Mouse (Mus musculus) midbrain, postnatal 0 days (tissue): ENCODE measurements around the gene Notch4. TPM values are rescaled to one million over a fixed set of nuclear protein-coding genes. Genes with fewer than 3 reads are reported as not detected.

Experiments used
- ATAC-seq: fragments of 200-750 bp; cut with Nextera tagmentation; 2 replicates; pipeline ENCODE4 v1.8.0; 2017; ENCODE audit warnings: moderate number of reproducible peaks, mild to moderate bottlenecking, moderate TSS enrichment, moderate library complexity; ENCODE audit not compliant: low FRiP score
- DNase-seq: peaks from one replicate; pipeline ENCODE4 v3.0.0-alpha.2; 2015; ENCODE audit warnings: low spot score
- H3K27ac ChIP-seq: fragments of 300-500 bp; sonication (generic); 2 replicates; pipeline ENCODE4 v1.5.1; 2014; ENCODE audit warnings: low read depth, mild to moderate bottlenecking, low read length, mixed read lengths
- H3K27me3 ChIP-seq: fragments of 300-500 bp; sonication (generic); 2 replicates; pipeline ENCODE4 v1.6.1; 2014; ENCODE audit warnings: low read length, control low read depth, mixed read lengths; ENCODE audit not compliant: insufficient read depth
- H3K36me3 ChIP-seq: fragments of 300-500 bp; sonication (generic); 2 replicates; pipeline ENCODE4 v1.6.1; 2014; ENCODE audit warnings: low read length, control low read depth, mixed read lengths; ENCODE audit not compliant: insufficient read depth
- H3K4me1 ChIP-seq: fragments of 300-500 bp; sonication (generic); 2 replicates; pipeline ENCODE4 v1.6.1; 2014; ENCODE audit warnings: mild to moderate bottlenecking, control low read depth, antibody characterized with exemption, low read length, mixed read lengths; ENCODE audit not compliant: insufficient read depth
- H3K4me2 ChIP-seq: fragments of 300-500 bp; sonication (generic); 2 replicates; pipeline ENCODE4 v1.6.1; 2014; ENCODE audit warnings: low read depth, mild to moderate bottlenecking, low read length, mixed read lengths; ENCODE audit not compliant: poor library complexity, severe bottlenecking
- H3K4me3 ChIP-seq: fragments of 300-500 bp; sonication (generic); 2 replicates; pipeline ENCODE4 v1.5.1; 2014; ENCODE audit warnings: low read depth, mild to moderate bottlenecking, low read length, moderate library complexity
- H3K9ac ChIP-seq: fragments of 300-500 bp; sonication (generic); replicated peaks from 2 replicates; pipeline ENCODE4 v1.6.1; 2014; ENCODE audit warnings: mild to moderate bottlenecking, low read length, moderate library complexity, mixed read lengths; ENCODE audit not compliant: poor library complexity, severe bottlenecking
- H3K9me3 ChIP-seq: fragments of 300-500 bp; sonication (generic); 2 replicates; pipeline ENCODE4 v1.6.1; 2016; ENCODE audit warnings: low read length, control low read depth
- CTCF ChIP-seq: IDR thresholded peaks from 2 replicates; pipeline ENCODE4 v1.5.1; 2016; ENCODE audit warnings: antibody characterized with exemption, mild to moderate bottlenecking
- WGBS: fragments of 180-500 bp; shearing (Covaris S2); extraction: QIAGEN DNeasy Blood & Tissue Kit; methylation state at CpG from one replicate; pipeline ENCODE4 v1.1.7; 2014; 5-methylcytosine and 5-hydroxymethylcytosine counted together
- polyA plus RNA-seq: library from polyadenylated mRNA; unstranded; fragments of >200 nt; fragmentation: Nextera tagmentation; extraction: Ambion mirVana; gene quantifications from 2 replicates; pipeline ENCODE4 v1.2.1, GENCODE M21; 2015
- total RNA-seq: library from RNA; depleted of rRNA; stranded (reverse); fragments of >200 nt; gene quantifications from 2 replicates; pipeline ENCODE4 v1.2.3, GENCODE M21; 2014

Notch4 gene
- total and polyA plus RNA-seq, 2 experiments from 2014 or later: 6.1 to 44.3 TPM

GRCm38 (mm10) chr17:34615871-34616270 is 51.8 kb downstream of the Notch4 start, which contains the start of gene Egfl8:
TSS of gene Egfl8 (minus strand) at chr17:34615971.
- Histone ChIP-seq H3K4me2 (no peak within 1 kb of the TSS), H3K27ac (no peak within 1 kb of the TSS), H3K27me3 (no peaks in the 10 kb centered on the region), H3K9ac (no peak within 1 kb of the TSS), H3K9me3 (no peaks in the 10 kb centered on the region), H3K4me3 (no peak within 1 kb of the TSS), H3K4me1 (no peaks in the 10 kb centered on the region), H3K36me3 (peaks cover 51% of the 10 kb centered on the region)
- DNase-seq: no peak
- no peak for TF ChIP-seq CTCF
- WGBS: 67% methylated on average over 6 of the region's 6 CpGs
- no peak for ATAC-seq

GRCm38 (mm10) chr17:34618999-34619398 is 54.9 kb downstream of the Notch4 start:
- H3K9ac ChIP-seq: no peak overlapping the region
- no peaks in the 10 kb centered on the region for H3K27me3 ChIP-seq
- H3K36me3 ChIP-seq: peaks cover 32% of the 10 kb centered on the region
- DNase-seq (no peak), ATAC-seq (no peak)
- no peaks in the 10 kb centered on the region for H3K9me3 ChIP-seq
- H3K27ac ChIP-seq: no peak overlapping the region
- no peak overlapping the region for H3K4me3 ChIP-seq
- H3K4me2 ChIP-seq: no peak overlapping the region
- no peaks in the 10 kb centered on the region for H3K4me1 ChIP-seq
- TF ChIP-seq CTCF: peak; percentile 74
- 21% methylated on average over 6 of the region's 6 CpGs for WGBS

- DNase-seq: no peak
- Histone ChIP-seq H3K4me3 (no peak overlapping the region), H3K36me3 (peaks cover 21% of the 10 kb centered on the region), H3K27ac (no peak overlapping the region), H3K4me1 (peaks cover under 1% of the 10 kb centered on the region; the same call in 1 of the 2 replicates), H3K4me2 (no peak overlapping the region), H3K9ac (no peak overlapping the region), H3K9me3 (no peaks in the 10 kb centered on the region), H3K27me3 (no peaks in the 10 kb centered on the region)
- 93% methylated on average over 8 of the region's 8 CpGs for WGBS
- ATAC-seq: no peak
- TF ChIP-seq CTCF: no peak
These were observed 56.9 kb downstream of the Notch4 start for GRCm38 (mm10) chr17:34621006-34621405.

- H3K36me3 ChIP-seq: peaks cover 11% of the 10 kb centered on the region
- peaks cover 6% of the 10 kb centered on the region for H3K4me1 ChIP-seq
- no peak for DNase-seq
- H3K27me3 ChIP-seq: no peaks in the 10 kb centered on the region
- no peak overlapping the region for H3K9ac ChIP-seq
- no peak overlapping the region for H3K4me3 ChIP-seq
- H3K27ac ChIP-seq: no peak overlapping the region
- 84% methylated on average over 9 of the region's 9 CpGs for WGBS
- no peaks in the 10 kb centered on the region for H3K9me3 ChIP-seq
- no peak for ATAC-seq
- TF ChIP-seq CTCF: peak; percentile 51
- H3K4me2 ChIP-seq: no peak overlapping the region
These were observed 59.1 kb downstream of the Notch4 start for GRCm38 (mm10) chr17:34623161-34623560.

GRCm38 (mm10) chr17:34624981-34625380 is 60.9 kb downstream of the Notch4 start:
- 96% methylated on average over 3 of the region's 3 CpGs for WGBS
- no peak for ATAC-seq
- no peak overlapping the region for H3K9ac ChIP-seq
- DNase-seq: no peak
- H3K9me3 ChIP-seq: no peaks in the 10 kb centered on the region
- H3K4me2 ChIP-seq: no peak overlapping the region
- H3K4me3 ChIP-seq: no peak overlapping the region
- peaks cover 11% of the 10 kb centered on the region for H3K36me3 ChIP-seq
- no peaks in the 10 kb centered on the region for H3K27me3 ChIP-seq
- no peak overlapping the region for H3K27ac ChIP-seq
- peaks cover 16% of the 10 kb centered on the region for H3K4me1 ChIP-seq
- TF ChIP-seq CTCF: no peak

- peak overlapping the region; percentile 58 for H3K9ac ChIP-seq
- 52% methylated on average over 16 of the region's 16 CpGs for WGBS
- H3K9me3 ChIP-seq: no peaks in the 10 kb centered on the region
- ATAC-seq: no peak
- peaks cover 16% of the 10 kb centered on the region for H3K4me1 ChIP-seq
- DNase-seq: no peak
- no peak for TF ChIP-seq CTCF
- H3K27me3 ChIP-seq: no peaks in the 10 kb centered on the region
- peak overlapping the region; percentile 92 for H3K27ac ChIP-seq
- H3K4me3 ChIP-seq: peak overlapping the region; percentile 74
- H3K36me3 ChIP-seq: peaks cover 7% of the 10 kb centered on the region
- H3K4me2 ChIP-seq: peak overlapping the region; percentile 89
These were observed 62.1 kb downstream of the Notch4 start for GRCm38 (mm10) chr17:34626062-34626772.
